Mouse (Mus musculus): Measurements from ENCODE around the gene Olfr916.

Olfr916 gene

DNA sequence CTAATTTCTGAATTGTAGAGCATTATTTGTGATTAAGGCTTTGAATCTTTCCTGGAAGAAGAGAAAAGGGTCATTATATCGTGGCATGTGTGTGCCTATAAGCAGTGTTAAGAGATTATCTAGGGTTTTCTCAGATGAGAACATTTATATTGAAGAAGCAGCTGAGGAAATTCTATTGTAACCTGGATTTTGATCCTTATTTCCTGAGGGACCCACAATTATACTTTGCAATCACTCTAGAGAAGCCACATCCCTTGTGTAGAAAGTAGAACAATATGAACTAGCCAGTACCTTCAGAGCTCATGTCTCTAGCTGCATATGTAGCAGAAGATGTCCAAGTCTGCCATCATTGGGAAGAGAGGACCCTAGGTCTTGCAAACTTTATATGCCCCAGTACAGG, at the start of gene Olfr916:
Gene Olfr916, minus strand, starts transcription at position 101 of the 400 bp plus-strand sequence.
- in situ Hi-C loops (cut with MboI; ENCODE audit: unreplicated experiment in 2 of 2) = no loop called here

DNA sequence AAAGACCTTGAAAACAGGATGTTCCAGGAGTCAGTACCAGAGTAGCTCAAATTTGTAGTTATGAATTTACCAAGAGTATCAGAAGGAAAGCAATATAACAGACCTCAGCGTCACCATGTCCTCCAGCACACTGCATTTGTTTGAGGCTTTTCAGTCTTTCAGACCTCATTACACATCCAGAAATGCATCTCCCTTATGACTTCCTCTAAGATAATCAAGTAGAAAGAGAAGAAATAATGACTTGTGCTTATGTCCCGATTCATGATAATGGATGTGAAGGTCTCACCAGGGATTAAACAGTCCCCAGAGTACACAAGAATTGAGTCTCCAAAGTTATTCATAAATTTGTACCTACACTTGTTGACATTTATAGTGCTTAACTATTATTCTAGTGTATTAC, 14.8 kb upstream of the Olfr916 start, which contains the start of gene Olfr918:
Gene Olfr918, minus strand, starts transcription at position 101 of the 400 bp plus-strand sequence.
- in situ Hi-C loops (cut with MboI; ENCODE audit: unreplicated experiment in 2 of 2) = no loop called here

DNA sequence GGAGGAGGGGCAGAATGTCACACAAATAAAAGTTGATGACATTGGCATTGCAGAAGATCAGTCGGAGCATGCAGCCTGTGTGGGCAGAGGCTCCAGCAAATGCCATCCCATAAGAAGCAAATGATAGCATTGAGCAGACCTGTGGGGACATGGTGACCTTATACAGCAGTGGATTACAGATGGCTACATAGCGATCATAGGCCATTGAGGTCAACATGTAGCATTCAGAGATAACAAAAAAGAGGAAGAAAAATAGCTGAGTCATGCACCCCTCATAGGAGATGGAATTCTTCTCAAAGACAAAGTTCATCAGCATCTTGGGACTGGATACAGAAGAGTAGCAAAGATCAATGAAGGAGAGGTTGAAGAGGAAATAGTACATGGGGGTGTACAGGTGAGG, 13.2 kb upstream of the Olfr916 start:
- in situ Hi-C loops (cut with MboI; ENCODE audit: unreplicated experiment in 2 of 2) = no loop called here

DNA sequence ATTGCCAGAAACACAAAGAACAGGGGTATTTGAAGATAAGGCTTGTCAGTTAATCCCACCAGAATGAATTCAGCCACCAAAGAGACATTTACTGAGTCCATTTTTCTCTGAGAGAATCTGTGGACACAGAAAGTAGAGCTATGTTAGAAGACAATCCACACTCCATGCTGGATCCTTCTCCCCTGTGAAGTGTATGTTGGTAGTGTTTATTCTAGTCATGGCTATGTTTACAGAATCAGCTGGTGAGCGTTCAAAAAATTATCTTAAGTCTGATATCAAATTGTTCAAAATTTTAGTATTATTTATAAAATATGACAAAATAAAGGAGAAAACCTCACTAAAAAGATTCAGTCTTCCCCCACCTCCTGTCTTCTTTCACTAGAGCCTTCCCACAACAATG, 6.1 kb upstream of the Olfr916 start, which contains the start of gene Olfr917:
Gene Olfr917, minus strand, starts transcription at position 101 of the 400 bp plus-strand sequence.
- in situ Hi-C loops (cut with MboI; ENCODE audit: unreplicated experiment in 2 of 2) = no loop called here

DNA sequence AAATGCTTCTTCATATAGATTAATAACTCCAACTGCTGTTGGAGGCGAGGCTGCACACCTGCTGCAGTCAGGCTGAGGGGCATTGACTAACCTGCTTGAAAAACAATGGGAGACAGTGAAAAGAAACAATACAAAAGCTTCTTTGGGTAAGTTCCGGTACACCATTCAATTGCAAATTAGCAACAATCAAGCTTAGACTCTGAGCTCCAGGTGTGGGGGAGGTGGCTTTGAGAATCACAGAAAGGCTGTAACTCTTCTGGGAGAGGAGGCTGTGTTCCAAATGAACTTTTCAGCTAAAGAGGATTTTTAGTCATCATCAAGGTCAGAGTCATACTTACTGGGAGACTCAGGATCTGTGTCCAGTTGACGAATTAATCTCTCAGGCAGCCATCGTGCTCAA, 27.3 kb downstream of the Olfr916 start:
- in situ Hi-C loops (cut with MboI; ENCODE audit: unreplicated experiment in 2 of 2) = no loop called here

All from v-Abl transformed pro-B cells (cell line).